Mouse (Mus musculus): ENCODE results near the gene Dnase2a. TPM values are rescaled to one million over a fixed set of nuclear protein-coding genes. Genes with fewer than 3 reads are reported as not detected.

Dnase2a gene
- polyA plus RNA-seq, 2 experiments, result 8.4 to 9.6 TPM

DNA sequence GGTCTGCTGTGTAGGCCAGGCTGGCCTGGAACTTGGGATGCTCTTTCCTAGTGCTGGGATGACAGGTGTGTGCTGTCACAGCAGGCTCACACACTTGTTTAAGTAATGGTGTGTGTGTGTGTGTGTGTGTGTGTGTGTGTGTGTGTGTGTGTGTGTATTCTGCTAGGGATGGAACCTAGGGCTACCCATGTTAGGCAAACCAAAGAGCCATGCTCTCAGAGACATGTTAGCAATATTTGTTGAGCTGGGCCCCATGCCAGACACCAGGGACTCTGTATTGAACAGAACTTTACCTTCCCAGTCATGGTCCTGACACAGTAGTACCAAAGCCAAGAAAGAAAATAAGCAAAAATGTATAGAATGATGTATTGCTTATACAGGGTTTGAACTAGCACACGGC is 19.2 kb downstream of the Dnase2a start:
- H3K36me3 ChIP-seq (replicated peaks; ENCODE audit: control insufficient read depth, insufficient read depth, low read depth), result no peaks in the 10 kb centered on the region
- H3K9me3 ChIP-seq (ENCODE audit: control insufficient read depth, low read length), result no peaks in the 10 kb centered on the region
- H3K9ac ChIP-seq (replicated peaks), result no peak overlapping the region
- TF ChIP-seq CTCF (IDR thresholded peaks at IDR 0.05; ENCODE audit: low read depth) (no peak), EP300 (IDR thresholded peaks at IDR 0.05; ENCODE audit: low read depth) (no peak)
- H3K27ac ChIP-seq, result no peak overlapping the region
- peaks cover 29% of the 10 kb centered on the region for H3K27me3 ChIP-seq (ENCODE audit: control insufficient read depth, insufficient read depth, low read length)
- ATAC-seq (ENCODE audit: insufficient read depth), result no peak
- H3K4me1 ChIP-seq (replicated peaks; ENCODE audit: control insufficient read depth in 2 of 2, insufficient read depth in 2 of 2, low read length in 1 of 2), result no peaks in the 10 kb centered on the region
- WGBS (ENCODE audit: insufficient replicate concordance), result 54% methylated on average over 1 of the region's 1 CpGs
- H3K4me2 ChIP-seq (ENCODE audit: low read depth), result no peak overlapping the region
- no peak overlapping the region for H3K4me3 ChIP-seq (ENCODE audit: insufficient read depth in 1 of 2, low read depth in 2 of 2, low read length in 2 of 2)
- no peak for DNase-seq (ENCODE audit: low read depth in 3 of 3, low spot score in 3 of 3)

DNA sequence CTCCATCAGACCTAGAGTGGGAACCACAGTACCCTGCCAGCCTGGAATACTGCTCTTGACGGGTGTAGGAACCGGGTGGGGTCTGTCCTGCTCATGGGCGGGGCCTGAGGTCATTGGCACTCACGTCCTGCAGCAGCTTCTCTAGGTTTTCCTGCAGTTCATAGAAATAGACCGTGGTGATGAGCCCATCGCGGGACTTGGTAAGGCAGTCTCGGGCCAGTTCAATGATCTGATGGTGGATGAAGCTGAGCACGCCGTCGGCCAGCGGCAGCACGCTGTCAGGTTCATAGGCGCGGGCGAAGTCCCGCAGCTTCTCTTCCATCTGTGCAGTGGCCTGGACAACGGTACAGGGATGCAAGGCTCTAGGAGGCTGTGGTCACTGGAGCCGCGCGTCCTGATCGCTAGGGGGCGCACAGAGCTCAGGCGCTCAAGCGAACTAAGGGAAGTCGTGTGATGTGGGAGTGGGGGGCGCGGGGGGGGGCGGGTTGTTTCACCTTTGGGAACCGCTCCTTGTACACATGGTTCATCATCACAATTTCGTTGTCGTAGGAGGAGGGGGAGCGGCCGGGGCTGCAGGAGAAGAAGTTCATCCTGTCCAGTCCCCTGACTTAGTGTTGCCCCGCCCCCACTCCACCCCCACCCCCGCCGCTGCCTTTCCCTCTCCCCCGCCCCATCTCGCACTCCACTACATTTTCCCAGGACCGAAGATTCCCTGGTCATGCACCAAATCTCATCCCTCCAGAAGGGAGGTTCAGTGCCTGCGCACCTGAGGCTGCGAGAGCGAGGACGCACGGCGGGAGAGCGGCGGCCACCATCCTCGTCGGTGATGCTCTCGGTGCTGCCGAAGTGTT is 20.3 kb downstream of the Dnase2a start:
- Histone ChIP-seq H3K27me3 (ENCODE audit: control insufficient read depth, insufficient read depth, low read length) (peaks cover 31% of the 10 kb centered on the region), H3K4me3 (ENCODE audit: insufficient read depth in 1 of 2, low read depth in 2 of 2, low read length in 2 of 2) (no peak overlapping the region)
- 0 out of 2 replicates have a peak, but pooled peaks have one; percentile 47 for ATAC-seq (ENCODE audit: insufficient read depth)

DNA sequence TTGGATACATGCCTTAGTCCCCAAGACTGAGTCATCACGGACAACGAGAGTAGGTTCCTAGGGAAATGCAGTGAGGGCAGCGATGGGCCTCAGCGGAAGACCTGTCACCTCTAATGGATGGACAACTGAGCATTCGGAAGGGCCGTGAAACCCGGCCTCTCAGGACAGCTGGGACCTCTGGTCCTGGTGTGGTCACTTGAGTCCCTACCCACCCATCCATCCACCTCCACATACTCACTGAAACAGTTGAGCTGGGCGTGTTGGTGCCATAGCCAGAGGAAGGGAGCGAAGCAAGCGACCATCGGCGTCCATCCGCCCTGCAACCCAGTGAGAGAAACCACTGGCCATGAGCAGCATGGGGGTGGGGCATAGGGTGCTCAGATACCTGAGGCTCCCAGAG is 22.2 kb downstream of the Dnase2a start:
- no peak for TF ChIP-seq EP300 (IDR thresholded peaks at IDR 0.05; ENCODE audit: low read depth)
- no peak for TF ChIP-seq CTCF (IDR thresholded peaks at IDR 0.05; ENCODE audit: low read depth)
- H3K4me2 ChIP-seq (ENCODE audit: low read depth), result no peak overlapping the region
- 78% methylated on average over 13 of the region's 13 CpGs for WGBS (ENCODE audit: insufficient replicate concordance)
- no peaks in the 10 kb centered on the region for H3K9me3 ChIP-seq (ENCODE audit: control insufficient read depth, low read length)
- no peak for DNase-seq (ENCODE audit: low read depth in 3 of 3, low spot score in 3 of 3)
- no peak for ATAC-seq (ENCODE audit: insufficient read depth)
- no peak overlapping the region for H3K9ac ChIP-seq (replicated peaks)
- peaks cover 0 to 2% of the 10 kb centered on the region in 2 experiments; a peak in 1 of 4 replicates for H3K4me1 ChIP-seq (replicated peaks; ENCODE audit: control insufficient read depth in 2 of 2, insufficient read depth in 2 of 2, low read length in 1 of 2)
- no peak overlapping the region for H3K4me3 ChIP-seq (ENCODE audit: insufficient read depth in 1 of 2, low read depth in 2 of 2, low read length in 2 of 2)
- no peak overlapping the region for H3K27ac ChIP-seq
- no peaks in the 10 kb centered on the region for H3K36me3 ChIP-seq (replicated peaks; ENCODE audit: control insufficient read depth, insufficient read depth, low read depth)
- H3K27me3 ChIP-seq (ENCODE audit: control insufficient read depth, insufficient read depth, low read length), result peaks cover 50% of the 10 kb centered on the region

More for the DNA sequence above, 20.3 kb downstream of the Dnase2a start:
- H3K36me3 ChIP-seq (replicated peaks; ENCODE audit: control insufficient read depth, insufficient read depth, low read depth), result no peaks in the 10 kb centered on the region
- H3K9ac ChIP-seq (replicated peaks), result no peak overlapping the region
- H3K4me2 ChIP-seq (ENCODE audit: low read depth), result peak overlapping the region; percentile 27; the same call in 1 of the 2 replicates
- H3K4me1 ChIP-seq (replicated peaks; ENCODE audit: control insufficient read depth in 2 of 2, insufficient read depth in 2 of 2, low read length in 1 of 2), result no peaks in the 10 kb centered on the region
- TF ChIP-seq EP300 (IDR thresholded peaks at IDR 0.05; ENCODE audit: low read depth) (no peak), CTCF (IDR thresholded peaks at IDR 0.05; ENCODE audit: low read depth) (peak; percentile 92)
- no peak for DNase-seq (ENCODE audit: low read depth in 3 of 3, low spot score in 3 of 3)
- no peaks in the 10 kb centered on the region for H3K9me3 ChIP-seq (ENCODE audit: control insufficient read depth, low read length)
- no peak overlapping the region for H3K27ac ChIP-seq
- WGBS (ENCODE audit: insufficient replicate concordance), result 6% methylated on average over 52 of the region's 52 CpGs

DNA sequence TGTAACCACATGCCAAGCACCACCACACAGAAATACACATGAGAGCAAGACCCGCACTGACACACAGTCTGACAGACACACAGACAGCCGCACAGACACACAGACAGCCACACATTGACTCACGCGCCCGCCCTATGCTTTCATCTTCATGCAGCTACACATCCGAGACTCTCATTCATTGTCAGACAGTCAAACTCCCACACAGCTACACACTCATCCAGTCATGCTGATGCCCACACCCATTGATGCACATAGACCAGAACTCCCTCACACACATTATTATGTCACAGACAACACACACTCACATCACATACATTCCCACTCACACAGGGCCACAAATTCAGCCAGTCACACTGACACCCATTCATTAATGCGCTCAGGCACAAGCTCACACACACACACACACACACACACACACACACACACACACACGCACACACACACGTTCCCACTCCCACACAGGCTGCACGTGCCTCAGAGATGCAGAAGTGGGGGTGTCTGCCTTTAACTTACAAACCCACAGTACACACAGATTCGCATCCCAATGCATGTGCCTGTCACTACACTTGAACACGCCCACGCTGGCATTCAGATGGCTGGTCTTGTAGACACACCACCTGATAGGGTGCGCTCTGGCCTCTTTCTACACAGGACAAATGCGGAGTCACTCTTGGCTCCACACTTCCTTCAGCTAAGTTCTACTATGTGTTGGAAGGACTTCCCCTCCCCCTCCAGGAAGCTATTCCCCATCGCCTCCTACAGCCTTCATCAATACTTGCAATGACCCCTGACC is 25.6 kb downstream of the Dnase2a start:
- TF ChIP-seq CTCF (IDR thresholded peaks at IDR 0.05; ENCODE audit: low read depth) (no peak), EP300 (IDR thresholded peaks at IDR 0.05; ENCODE audit: low read depth) (no peak)
- 66% methylated on average over 16 of the region's 16 CpGs for WGBS (ENCODE audit: insufficient replicate concordance)

DNA sequence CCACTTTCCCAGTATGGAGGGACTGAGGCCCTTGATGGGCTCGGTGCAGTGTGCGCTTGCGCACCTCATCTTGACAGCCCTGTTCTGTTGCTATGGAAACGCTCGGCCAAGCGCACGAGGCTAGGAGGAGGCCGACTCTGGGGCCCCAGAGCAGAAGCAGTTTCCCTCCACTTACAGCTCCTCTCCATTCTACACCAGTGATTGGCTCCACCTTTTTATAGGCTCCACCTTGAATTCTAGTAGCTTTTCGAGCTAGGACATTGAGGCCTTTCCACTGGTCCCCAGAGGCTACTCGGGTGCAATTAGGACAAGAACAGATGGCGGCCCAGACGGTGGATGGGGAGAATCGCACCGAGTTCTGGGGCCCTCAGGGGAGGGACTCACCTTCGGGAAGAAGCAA is 26.5 kb downstream of the Dnase2a start:
- ATAC-seq (ENCODE audit: insufficient read depth), result no peak

More for the DNA sequence above, 25.6 kb downstream of the Dnase2a start:
- ATAC-seq (ENCODE audit: insufficient read depth) (no peak), DNase-seq (ENCODE audit: low read depth in 3 of 3, low spot score in 3 of 3) (no peak)
- Histone ChIP-seq H3K4me3 (ENCODE audit: insufficient read depth in 1 of 2, low read depth in 2 of 2, low read length in 2 of 2) (no peak overlapping the region), H3K27ac (no peak overlapping the region), H3K9me3 (ENCODE audit: control insufficient read depth, low read length) (no peaks in the 10 kb centered on the region), H3K4me2 (ENCODE audit: low read depth) (no peak overlapping the region), H3K9ac (replicated peaks) (no peak overlapping the region), H3K4me1 (replicated peaks; ENCODE audit: control insufficient read depth in 2 of 2, insufficient read depth in 2 of 2, low read length in 1 of 2) (peaks cover 5 to 7% of the 10 kb centered on the region in 2 experiments), H3K27me3 (ENCODE audit: control insufficient read depth, insufficient read depth, low read length) (peaks cover 81% of the 10 kb centered on the region), H3K36me3 (replicated peaks; ENCODE audit: control insufficient read depth, insufficient read depth, low read depth) (no peaks in the 10 kb centered on the region)

More for the DNA sequence above, 26.5 kb downstream of the Dnase2a start:
- Histone ChIP-seq H3K9me3 (ENCODE audit: control insufficient read depth, low read length) (no peaks in the 10 kb centered on the region), H3K36me3 (replicated peaks; ENCODE audit: control insufficient read depth, insufficient read depth, low read depth) (no peaks in the 10 kb centered on the region), H3K27ac (no peak overlapping the region), H3K9ac (replicated peaks) (no peak overlapping the region), H3K4me3 (ENCODE audit: insufficient read depth in 1 of 2, low read depth in 2 of 2, low read length in 2 of 2) (no peak overlapping the region), H3K4me2 (ENCODE audit: low read depth) (no peak overlapping the region), H3K4me1 (replicated peaks; ENCODE audit: control insufficient read depth in 2 of 2, insufficient read depth in 2 of 2, low read length in 1 of 2) (peaks cover 5 to 7% of the 10 kb centered on the region in 2 experiments), H3K27me3 (ENCODE audit: control insufficient read depth, insufficient read depth, low read length) (peaks cover 75% of the 10 kb centered on the region)
- no peak for DNase-seq (ENCODE audit: low read depth in 3 of 3, low spot score in 3 of 3)
- 2% methylated on average over 15 of the region's 15 CpGs for whole genome bisulfite sequencing (ENCODE audit: insufficient replicate concordance)
- TF ChIP-seq EP300 (IDR thresholded peaks at IDR 0.05; ENCODE audit: low read depth) (no peak), CTCF (IDR thresholded peaks at IDR 0.05; ENCODE audit: low read depth) (no peak)

Measured in liver, embryonic 14.5 days (tissue).